Mouse (Mus musculus) kidney, postnatal 0 days (tissue): ENCODE data around the gene Hepacam. TPM values are rescaled to one million over a fixed set of nuclear protein-coding genes. Genes with fewer than 3 reads are reported as not detected.

Experiments used
- ATAC-seq: fragments of 200-750 bp; cut with Nextera tagmentation; replicated peaks from 2 replicates; pipeline ENCODE4 v1.8.0; 2017; ENCODE audit warnings: low read depth, moderate number of reproducible peaks, moderate TSS enrichment, moderate library complexity; ENCODE audit not compliant: low FRiP score
- DNase-seq: peaks from one replicate; pipeline ENCODE4 v3.0.0-alpha.2; 2016; ENCODE audit warnings: low spot score
- H3K27ac ChIP-seq: fragments of 300-500 bp; sonication (generic); 2 replicates; pipeline ENCODE4 v1.5.1; 2014; ENCODE audit warnings: mild to moderate bottlenecking
- H3K27me3 ChIP-seq: fragments of 300-500 bp; sonication (generic); 2 replicates; pipeline ENCODE4 v1.6.1; 2014; ENCODE audit warnings: low read length, mixed read lengths; ENCODE audit not compliant: insufficient read depth
- H3K36me3 ChIP-seq: fragments of 300-500 bp; sonication (generic); 2 replicates; pipeline ENCODE4 v1.6.1; 2014; ENCODE audit warnings: low read length, mixed read lengths; ENCODE audit not compliant: insufficient read depth
- H3K4me1 ChIP-seq: fragments of 300-500 bp; sonication (generic); replicated peaks from 2 replicates; pipeline ENCODE4 v1.6.1; 2014; ENCODE audit warnings: antibody characterized with exemption, low read length, mixed read lengths; ENCODE audit not compliant: insufficient read depth
- H3K4me2 ChIP-seq: fragments of 300-500 bp; sonication (generic); 2 replicates; pipeline ENCODE4 v1.6.1; 2014; ENCODE audit warnings: mild to moderate bottlenecking, low read length, moderate library complexity, mixed read lengths
- H3K4me3 ChIP-seq: fragments of 300-500 bp; sonication (generic); replicated peaks from 2 replicates; pipeline ENCODE4 v1.5.1; 2014; ENCODE audit warnings: low read depth, low read length
- H3K9ac ChIP-seq: fragments of 300-500 bp; sonication (generic); 2 replicates; pipeline ENCODE4 v1.6.1; 2014; ENCODE audit warnings: low read depth, low read length
- H3K9me3 ChIP-seq: fragments of 300-500 bp; sonication (generic); replicated peaks from 2 replicates; pipeline ENCODE4 v1.6.1; 2016; ENCODE audit warnings: low read length, inconsistent platforms, mixed read lengths
- CTCF ChIP-seq: IDR thresholded peaks from 2 replicates; pipeline ENCODE4 v1.5.1; 2016; ENCODE audit warnings: antibody characterized with exemption, low read depth, mild to moderate bottlenecking, moderate library complexity
- WGBS: fragments of 180-500 bp; shearing (Covaris S2); extraction: QIAGEN DNeasy Blood & Tissue Kit; methylation state at CpG from one replicate; pipeline ENCODE4 v1.1.7; 2014; 5-methylcytosine and 5-hydroxymethylcytosine counted together
- polyA plus RNA-seq: library from polyadenylated mRNA; unstranded; fragments of >200 nt; fragmentation: Nextera tagmentation; extraction: Ambion mirVana; gene quantifications from 2 replicates; pipeline ENCODE4 v1.2.1, GENCODE M21; 2015

Hepacam gene
- polyA plus RNA-seq, 1 experiment from 2014 or later = 0.16 TPM

- Histone ChIP-seq H3K27me3 (no peaks in the 10 kb centered on the region), H3K4me2 (no peak overlapping the region), H3K4me3 (no peak overlapping the region), H3K4me1 (no peaks in the 10 kb centered on the region), H3K9ac (no peak overlapping the region), H3K36me3 (no peaks in the 10 kb centered on the region), H3K27ac (no peak overlapping the region), H3K9me3 (no peaks in the 10 kb centered on the region)
- 56% methylated on average over 8 of the region's 8 CpGs for WGBS
- no peak for TF ChIP-seq CTCF
- ATAC-seq (no peak), DNase-seq (no peak)
Measured at GRCm38 (mm10) chr9:37409698-37410445, 42.7 kb downstream of the Hepacam start.

- WGBS = 55% methylated on average over 3 of the region's 3 CpGs
- Histone ChIP-seq H3K9me3 (no peaks in the 10 kb centered on the region), H3K36me3 (no peaks in the 10 kb centered on the region), H3K27ac (no peak overlapping the region), H3K4me1 (no peaks in the 10 kb centered on the region), H3K9ac (no peak overlapping the region), H3K27me3 (no peaks in the 10 kb centered on the region), H3K4me2 (no peak overlapping the region), H3K4me3 (no peak overlapping the region)
- ATAC-seq (no peak), DNase-seq (no peak)
- TF ChIP-seq CTCF = no peak
Measured at GRCm38 (mm10) chr9:37412989-37413388, 45.8 kb downstream of the Hepacam start.

GRCm38 (mm10) chr9:37414666-37415065, 47.5 kb downstream of the Hepacam start:
- WGBS = 70% methylated on average over 3 of the region's 3 CpGs
- ATAC-seq (no peak), DNase-seq (no peak)
- no peaks in the 10 kb centered on the region for H3K9me3 ChIP-seq
- no peak overlapping the region for H3K4me2 ChIP-seq
- H3K36me3 ChIP-seq = no peaks in the 10 kb centered on the region
- no peak overlapping the region for H3K9ac ChIP-seq
- H3K27me3 ChIP-seq = no peaks in the 10 kb centered on the region
- H3K27ac ChIP-seq = no peak overlapping the region
- H3K4me3 ChIP-seq = no peak overlapping the region
- no peaks in the 10 kb centered on the region for H3K4me1 ChIP-seq
- no peak for TF ChIP-seq CTCF

- no peak for DNase-seq
Measured at GRCm38 (mm10) chr9:37418791-37419190, 51.6 kb downstream of the Hepacam start.

GRCm38 (mm10) chr9:37420676-37421075, 53.5 kb downstream of the Hepacam start:
- H3K36me3 ChIP-seq = no peaks in the 10 kb centered on the region
- under 1% methylated on average over 27 of the region's 27 CpGs for WGBS
- TF ChIP-seq CTCF = peak; percentile 74
- peak overlapping the region; percentile 59 for H3K4me2 ChIP-seq
- H3K27me3 ChIP-seq = no peaks in the 10 kb centered on the region
- DNase-seq = peak; percentile 96
- H3K9me3 ChIP-seq = no peaks in the 10 kb centered on the region
- peaks cover 4% of the 10 kb centered on the region; the same call in 1 of the 2 replicates for H3K4me1 ChIP-seq
- ATAC-seq = peak; percentile 93
- 0 out of 2 replicates have a peak overlapping the region, but pooled peaks have one; percentile 10 for H3K9ac ChIP-seq
- H3K27ac ChIP-seq = no peak overlapping the region
- H3K4me3 ChIP-seq = peak overlapping the region; percentile 20; the same call in 1 of the 2 replicates

More at GRCm38 (mm10) chr9:37418791-37419190, 51.6 kb downstream of the Hepacam start:
- no peak for ATAC-seq
- no peak overlapping the region for H3K4me2 ChIP-seq
- no peak overlapping the region for H3K9ac ChIP-seq
- H3K27ac ChIP-seq = no peak overlapping the region
- 70% methylated on average over 4 of the region's 4 CpGs for WGBS
- TF ChIP-seq CTCF = no peak
- no peaks in the 10 kb centered on the region for H3K27me3 ChIP-seq
- no peaks in the 10 kb centered on the region for H3K9me3 ChIP-seq
- no peak overlapping the region for H3K4me3 ChIP-seq
- no peaks in the 10 kb centered on the region for H3K36me3 ChIP-seq
- H3K4me1 ChIP-seq = peaks cover 4% of the 10 kb centered on the region; the same call in 1 of the 2 replicates

GRCm38 (mm10) chr9:37421239-37421638, 54.1 kb downstream of the Hepacam start:
- 15% methylated on average over 12 of the region's 12 CpGs for WGBS
- Histone ChIP-seq H3K4me1 (peaks cover 4% of the 10 kb centered on the region; the same call in 1 of the 2 replicates), H3K9me3 (no peaks in the 10 kb centered on the region), H3K4me3 (peak overlapping the region; percentile 20; the same call in 1 of the 2 replicates), H3K27me3 (no peaks in the 10 kb centered on the region), H3K9ac (no peak overlapping the region), H3K27ac (no peak overlapping the region), H3K4me2 (peak overlapping the region; percentile 59), H3K36me3 (no peaks in the 10 kb centered on the region)
- TF ChIP-seq CTCF = no peak
- DNase-seq (no peak), ATAC-seq (peak; percentile 29; the same call in 1 of the 2 replicates)
